Mouse (Mus musculus) layer of hippocampus, postnatal 10 days (tissue): ENCODE data around the gene Wdr93. TPM values are rescaled to one million over a fixed set of nuclear protein-coding genes. Genes with fewer than 3 reads are reported as not detected.
"Not testable (repeated sequence)": the region's sequence is repeated elsewhere in the genome, so short reads cannot be mapped to it uniquely, and the experiment has no call there.

Source experiments
- DNase-seq, 2 experiments: peaks; one replicate each; pipeline ENCODE4 v3.0.0; 2021; ENCODE audit warnings: low spot score in 2 of 2
- total RNA-seq, 2 experiments: library from RNA; stranded (reverse); gene quantifications; 2 replicates each; pipeline ENCODE4 v1.2.3; 2021

Wdr93 gene
- total RNA-seq, 2 experiments from 2014 or later = 0.21 to 0.25 TPM

- DNase-seq = no peak
These were observed 4.7 kb downstream of the Wdr93 start for GRCm38 (mm10) chr7:79747659-79748058.

- DNase-seq = no peak
These were observed 6.5 kb downstream of the Wdr93 start for GRCm38 (mm10) chr7:79749511-79749910.

- no peak for DNase-seq
These were observed 13.4 kb downstream of the Wdr93 start for GRCm38 (mm10) chr7:79756334-79756733.

- DNase-seq = no peak
These were observed 15.2 kb downstream of the Wdr93 start for GRCm38 (mm10) chr7:79758176-79758575.

GRCm38 (mm10) chr7:79759766-79760165 lies 16.8 kb downstream of the Wdr93 start:
- DNase-seq = no peak

GRCm38 (mm10) chr7:79761124-79761876 lies 18.3 kb downstream of the Wdr93 start:
- no peak for DNase-seq

- DNase-seq = no peak
These were observed 19.1 kb downstream of the Wdr93 start for GRCm38 (mm10) chr7:79762106-79762505.

- no peak for DNase-seq
These were observed 23.0 kb downstream of the Wdr93 start for GRCm38 (mm10) chr7:79765991-79766390.

GRCm38 (mm10) chr7:79769664-79770063 lies 26.7 kb downstream of the Wdr93 start:
- no peak for DNase-seq

GRCm38 (mm10) chr7:79771561-79772512 lies 28.9 kb downstream of the Wdr93 start:
- DNase-seq = no peak

GRCm38 (mm10) chr7:79780647-79781626 lies 38.0 kb downstream of the Wdr93 start:
- DNase-seq = peak; percentile 81 to 82

GRCm38 (mm10) chr7:79781826-79782515 lies 39.0 kb downstream of the Wdr93 start:
- no peak for DNase-seq

- no peak for DNase-seq
These were observed 39.5 kb downstream of the Wdr93 start for GRCm38 (mm10) chr7:79782516-79782855.

- peak; percentile 68 to 77 for DNase-seq
These were observed 43.3 kb downstream of the Wdr93 start for GRCm38 (mm10) chr7:79786295-79786694.

GRCm38 (mm10) chr7:79789812-79790211 lies 46.8 kb downstream of the Wdr93 start:
- DNase-seq = not testable (repeated sequence)

GRCm38 (mm10) chr7:79792635-79793421 lies 49.9 kb downstream of the Wdr93 start:
- peak; percentile 61 to 63 for DNase-seq

- no peak for DNase-seq
These were observed 50.7 kb downstream of the Wdr93 start, which contains the start of gene Mesp1 for GRCm38 (mm10) chr7:79793688-79794087. Gene Mesp1, minus strand, starts transcription at chr7:79793788.

GRCm38 (mm10) chr7:79798606-79799005 lies 55.6 kb downstream of the Wdr93 start:
- no peak for DNase-seq

GRCm38 (mm10) chr7:79799048-79799447 lies 56.1 kb downstream of the Wdr93 start:
- peak; percentile 87 to 89 for DNase-seq
